Mouse (Mus musculus) heart, embryonic 12.5 days (tissue): ENCODE data around the gene Anxa11. TPM values are rescaled to one million over a fixed set of nuclear protein-coding genes. Genes with fewer than 3 reads are reported as not detected.
"Not testable (repeated sequence)": the region's sequence is repeated elsewhere in the genome, so short reads cannot be mapped to it uniquely, and the experiment has no call there.

Experiments
- ATAC-seq: fragments of 200-750 bp; cut with Nextera tagmentation; 2 replicates; pipeline ENCODE4 v1.8.0; 2017; ENCODE audit warnings: moderate TSS enrichment, moderate library complexity; ENCODE audit not compliant: insufficient number of reproducible peaks, low FRiP score
- H3K27ac ChIP-seq: fragments of 300-500 bp; sonication (generic); 2 replicates; pipeline ENCODE4 v1.5.1; 2016; ENCODE audit warnings: mild to moderate bottlenecking, moderate library complexity; ENCODE audit not compliant: poor library complexity, severe bottlenecking
- H3K27me3 ChIP-seq: fragments of 300-500 bp; sonication (generic); replicated peaks from 2 replicates; pipeline ENCODE4 v1.6.1; 2016; ENCODE audit warnings: mild to moderate bottlenecking, moderate library complexity
- H3K36me3 ChIP-seq: fragments of 300-500 bp; sonication (generic); 2 replicates; pipeline ENCODE4 v1.6.1; 2016; ENCODE audit warnings: mild to moderate bottlenecking, moderate library complexity
- H3K4me1 ChIP-seq: fragments of 300-500 bp; sonication (generic); replicated peaks from 2 replicates; pipeline ENCODE4 v1.6.1; 2016; ENCODE audit warnings: mild to moderate bottlenecking
- H3K4me2 ChIP-seq: fragments of 300-500 bp; sonication (generic); 2 replicates; pipeline ENCODE4 v1.6.1; 2016; ENCODE audit warnings: mild to moderate bottlenecking, moderate library complexity
- H3K4me3 ChIP-seq: fragments of 300-500 bp; sonication (generic); 2 replicates; pipeline ENCODE4 v1.5.1; 2016; ENCODE audit warnings: mild to moderate bottlenecking
- H3K9ac ChIP-seq: fragments of 300-500 bp; sonication (generic); 2 replicates; pipeline ENCODE4 v1.6.1; 2016; ENCODE audit warnings: mild to moderate bottlenecking, moderate library complexity
- H3K9me3 ChIP-seq: fragments of 300-500 bp; sonication (generic); replicated peaks from 2 replicates; pipeline ENCODE4 v1.6.1; 2016; ENCODE audit warnings: mild to moderate bottlenecking, moderate library complexity
- WGBS: fragments of 180-500 bp; shearing (Covaris S2); methylation state at CpG from one replicate; pipeline ENCODE4 v1.1.7; 2016; 5-methylcytosine and 5-hydroxymethylcytosine counted together
- polyA plus RNA-seq: library from polyadenylated mRNA; unstranded; fragments of >200 nt; fragmentation: Nextera tagmentation; extraction: Ambion mirVana; gene quantifications from 2 replicates; pipeline ENCODE4 v1.2.1, GENCODE M21; 2016

Anxa11 gene
- 23.5 and 24.1 TPM in 2 replicates for polyA plus RNA-seq

DNA sequence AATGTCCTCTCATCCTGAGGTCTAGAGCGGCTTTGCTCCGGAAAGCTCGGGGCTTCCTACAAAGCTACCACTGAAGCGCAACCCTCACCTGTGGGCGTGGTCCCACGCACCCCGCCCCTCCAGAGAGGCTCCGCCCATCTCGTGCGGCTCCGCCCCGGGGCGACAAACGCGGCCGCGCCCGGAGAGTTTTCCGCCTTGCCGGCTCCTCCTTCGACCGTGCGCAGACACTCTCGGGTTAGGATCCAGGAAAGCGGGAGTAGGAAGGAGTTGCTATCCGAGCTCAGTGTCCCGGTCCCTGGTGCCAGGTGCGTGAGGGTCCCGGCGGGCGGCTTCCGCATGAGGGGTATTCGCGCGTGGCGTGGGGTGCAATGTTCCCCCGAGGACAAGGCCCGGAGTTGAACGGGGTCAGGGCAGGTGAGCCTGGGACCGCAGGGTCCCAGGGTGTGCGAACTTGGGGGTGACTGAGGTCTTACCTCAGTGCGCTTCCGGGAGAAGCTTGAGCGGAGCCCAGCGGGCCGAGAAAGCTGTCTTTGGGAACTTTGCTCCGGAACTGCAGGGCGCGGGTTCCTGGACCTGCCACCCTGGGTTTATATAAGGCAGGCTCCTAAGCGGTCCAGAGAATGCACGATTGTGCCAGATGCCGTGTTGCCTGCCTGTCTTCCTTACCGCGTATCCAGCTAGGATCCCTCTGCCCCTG lies at the start of gene Anxa11:
Gene Anxa11, plus strand, starts transcription at position 166 of the 697 bp plus-strand sequence.
- peak; percentile 91 for ATAC-seq
- WGBS = under 1% methylated on average over 54 of the region's 54 CpGs

GRCm38 (mm10) chr14:25794331-25794730 lies 47.6 kb upstream of the Anxa11 start:
- Histone ChIP-seq H3K9me3 (0 out of 2 replicates have a peak, but pooled peaks cover 3% of the 10 kb centered on the region), H3K27me3 (no peaks in the 10 kb centered on the region), H3K4me3 (no peak overlapping the region), H3K27ac (no peak overlapping the region), H3K36me3 (no peaks in the 10 kb centered on the region), H3K4me2 (no peak overlapping the region), H3K4me1 (peaks cover 3% of the 10 kb centered on the region), H3K9ac (no peak overlapping the region)
- 88% methylated on average over 2 of the region's 2 CpGs for WGBS
- no peak for ATAC-seq

More for the DNA sequence above, at the start of gene Anxa11:
- Histone ChIP-seq H3K27me3 (0 out of 2 replicates have a peak, but pooled peaks cover 8% of the 10 kb centered on the region), H3K36me3 (no peaks in the 10 kb centered on the region), H3K4me2 (peak within 1 kb of the TSS; percentile 87), H3K27ac (no peak within 1 kb of the TSS), H3K4me3 (peak within 1 kb of the TSS; percentile 73), H3K9me3 (no peaks in the 10 kb centered on the region), H3K9ac (peak within 1 kb of the TSS; percentile 79), H3K4me1 (peaks cover 9% of the 10 kb centered on the region)

DNA sequence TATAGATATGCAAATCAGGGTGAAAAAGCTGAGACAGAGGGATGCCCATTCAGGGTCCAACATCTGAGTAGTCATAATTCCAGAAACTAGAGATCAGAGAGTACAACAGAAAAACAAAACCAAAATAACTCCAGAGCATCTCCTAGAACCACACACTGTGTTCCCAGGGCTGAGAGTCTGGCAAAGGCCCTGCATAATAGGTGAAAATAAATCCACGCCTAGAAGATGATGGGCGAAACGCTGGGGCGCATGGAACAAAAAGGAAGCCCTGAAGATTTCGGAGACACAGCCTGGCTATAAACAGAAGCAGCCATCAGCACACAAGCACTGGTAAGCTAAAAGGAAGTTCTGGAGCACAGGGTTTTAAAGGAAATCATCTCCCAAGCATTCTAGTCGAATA lies 46.9 kb upstream of the Anxa11 start:
- no peak overlapping the region for H3K4me2 ChIP-seq
- 73% methylated on average over 6 of the region's 6 CpGs for WGBS
- H3K4me3 ChIP-seq = no peak overlapping the region
- no peak overlapping the region for H3K9ac ChIP-seq
- H3K9me3 ChIP-seq = 0 out of 2 replicates have a peak, but pooled peaks cover 3% of the 10 kb centered on the region
- peaks cover 3% of the 10 kb centered on the region for H3K4me1 ChIP-seq
- no peaks in the 10 kb centered on the region for H3K27me3 ChIP-seq
- no peak overlapping the region for H3K27ac ChIP-seq
- H3K36me3 ChIP-seq = no peaks in the 10 kb centered on the region
- ATAC-seq = no peak

DNA sequence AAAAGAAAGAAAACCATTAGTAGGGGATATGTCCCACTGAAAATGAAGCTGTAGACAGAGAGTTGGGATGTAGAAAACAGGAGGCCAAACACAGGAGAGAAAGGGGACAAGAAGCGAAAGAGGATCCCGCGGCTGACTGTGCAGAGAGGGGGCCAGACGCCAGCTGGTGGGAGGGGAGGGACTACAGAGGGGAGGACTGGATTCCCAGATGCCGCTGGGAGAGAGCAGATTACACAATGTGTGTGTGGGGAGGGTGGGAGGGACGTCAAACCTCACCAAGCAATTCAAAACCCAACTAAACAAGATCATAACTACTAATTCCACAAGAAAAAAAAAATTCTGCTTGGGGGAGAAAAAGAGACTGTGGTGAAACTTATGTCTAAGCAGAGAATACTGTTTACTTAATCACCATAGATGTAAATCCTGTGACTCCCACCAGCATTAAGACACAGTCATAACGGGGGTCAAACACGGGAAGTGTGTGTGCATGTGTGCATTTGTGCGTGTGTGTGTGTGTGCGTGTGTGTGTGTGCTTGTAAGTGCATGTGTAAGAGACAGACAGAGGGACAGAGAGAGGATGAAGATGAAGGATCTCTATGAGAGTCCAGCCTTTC lies 46.3 kb upstream of the Anxa11 start:
- H3K4me2 ChIP-seq = peak overlapping the region; percentile 33
- no peak overlapping the region for H3K27ac ChIP-seq
- no peaks in the 10 kb centered on the region for H3K36me3 ChIP-seq
- H3K27me3 ChIP-seq = no peaks in the 10 kb centered on the region
- WGBS = 30% methylated on average over 10 of the region's 10 CpGs
- peak; percentile 77 for ATAC-seq
- peaks cover 7% of the 10 kb centered on the region for H3K4me1 ChIP-seq
- H3K4me3 ChIP-seq = no peak overlapping the region
- no peak overlapping the region for H3K9ac ChIP-seq
- H3K9me3 ChIP-seq = 0 out of 2 replicates have a peak, but pooled peaks cover 3% of the 10 kb centered on the region

- ATAC-seq = no peak
- 63% methylated on average over 7 of the region's 7 CpGs for WGBS
- Histone ChIP-seq H3K4me2 (no peak overlapping the region), H3K9ac (no peak overlapping the region), H3K9me3 (0 out of 2 replicates have a peak, but pooled peaks cover 3% of the 10 kb centered on the region), H3K27ac (no peak overlapping the region), H3K27me3 (no peaks in the 10 kb centered on the region), H3K4me3 (no peak overlapping the region), H3K4me1 (peaks cover 8% of the 10 kb centered on the region), H3K36me3 (no peaks in the 10 kb centered on the region)
These were observed 45.3 kb upstream of the Anxa11 start for GRCm38 (mm10) chr14:25796619-25797018.

GRCm38 (mm10) chr14:25800166-25800960 lies 41.6 kb upstream of the Anxa11 start:
- Histone ChIP-seq H3K4me3 (no peak overlapping the region), H3K27ac (no peak overlapping the region), H3K4me1 (peaks cover 15% of the 10 kb centered on the region), H3K4me2 (peak overlapping the region; percentile 27; the same call in 1 of the 2 replicates), H3K9me3 (no peaks in the 10 kb centered on the region), H3K27me3 (no peaks in the 10 kb centered on the region), H3K36me3 (no peaks in the 10 kb centered on the region), H3K9ac (0 out of 2 replicates have a peak overlapping the region, but pooled peaks have one; percentile 20)
- WGBS = 11% methylated on average over 19 of the region's 19 CpGs
- ATAC-seq = peak; percentile 46; the same call in 1 of the 2 replicates

- Histone ChIP-seq H3K4me1 (peaks cover 16% of the 10 kb centered on the region), H3K9ac (no peak overlapping the region), H3K36me3 (no peaks in the 10 kb centered on the region), H3K4me2 (no peak overlapping the region), H3K27ac (no peak overlapping the region), H3K4me3 (no peak overlapping the region), H3K27me3 (no peaks in the 10 kb centered on the region), H3K9me3 (no peaks in the 10 kb centered on the region)
- no peak for ATAC-seq
These were observed 39.4 kb upstream of the Anxa11 start for GRCm38 (mm10) chr14:25802511-25802910.

DNA sequence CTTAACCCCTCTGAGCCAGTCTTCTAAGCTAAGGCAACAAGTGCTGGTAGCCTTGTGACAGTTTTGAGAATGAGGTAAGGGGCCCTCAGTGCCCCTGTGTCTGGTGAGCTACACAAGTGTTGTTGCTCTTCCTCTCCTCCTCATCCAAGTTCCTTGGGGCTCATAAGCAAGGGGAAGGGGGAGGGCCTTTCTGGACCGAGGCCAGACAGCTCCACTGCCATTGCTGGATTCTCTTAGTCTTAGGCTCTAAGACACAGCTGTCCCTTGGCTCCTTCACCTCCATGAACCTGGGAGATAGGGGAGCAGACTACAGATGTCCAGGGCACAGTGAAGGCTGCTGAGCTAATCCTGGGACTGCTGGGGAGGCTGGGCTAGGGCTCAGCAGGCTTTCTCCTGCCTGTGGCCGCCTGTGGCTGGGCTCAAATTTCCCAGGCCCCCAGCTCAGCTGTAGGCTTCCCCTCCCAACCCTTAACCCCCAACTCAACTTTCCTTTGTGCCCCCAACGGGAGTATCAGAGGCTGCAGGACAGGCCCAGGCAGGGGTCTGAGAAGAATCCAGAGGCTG lies 38.6 kb upstream of the Anxa11 start:
- H3K9ac ChIP-seq = no peak overlapping the region
- 36% methylated on average over 3 of the region's 3 CpGs for WGBS
- ATAC-seq = no peak
- H3K36me3 ChIP-seq = no peaks in the 10 kb centered on the region
- H3K27me3 ChIP-seq = no peaks in the 10 kb centered on the region
- peaks cover 16% of the 10 kb centered on the region for H3K4me1 ChIP-seq
- H3K4me3 ChIP-seq = no peak overlapping the region
- no peaks in the 10 kb centered on the region for H3K9me3 ChIP-seq
- no peak overlapping the region for H3K4me2 ChIP-seq
- H3K27ac ChIP-seq = no peak overlapping the region

GRCm38 (mm10) chr14:25805871-25806270 lies 36.1 kb upstream of the Anxa11 start:
- Histone ChIP-seq H3K27me3 (no peaks in the 10 kb centered on the region), H3K9me3 (no peaks in the 10 kb centered on the region), H3K4me3 (no peak overlapping the region), H3K27ac (no peak overlapping the region), H3K4me2 (no peak overlapping the region), H3K9ac (no peak overlapping the region), H3K36me3 (no peaks in the 10 kb centered on the region), H3K4me1 (peaks cover 11% of the 10 kb centered on the region)
- WGBS = 75% methylated on average over 7 of the region's 7 CpGs
- ATAC-seq = no peak

DNA sequence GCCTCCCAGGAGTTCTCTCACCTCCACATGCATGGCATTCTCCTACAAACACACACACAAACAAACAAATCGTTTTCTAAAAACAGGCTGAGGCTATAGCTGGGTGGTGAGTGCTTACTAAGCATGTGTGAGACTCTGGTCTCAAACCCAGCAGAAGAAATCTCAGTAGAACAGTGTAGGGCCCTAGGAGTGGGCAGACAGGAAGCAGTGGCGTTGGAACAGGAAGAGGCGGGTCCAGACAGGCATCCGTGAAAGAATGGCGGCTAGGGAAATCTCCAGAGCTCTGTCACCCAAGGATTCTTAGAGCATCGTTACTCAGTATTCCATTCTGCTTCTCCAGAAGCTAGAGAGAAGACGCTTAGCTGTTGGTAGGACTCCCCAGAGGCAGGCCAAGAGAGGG lies 35.4 kb upstream of the Anxa11 start:
- Histone ChIP-seq H3K4me2 (no peak overlapping the region), H3K4me3 (no peak overlapping the region), H3K9me3 (no peaks in the 10 kb centered on the region), H3K27ac (no peak overlapping the region), H3K9ac (no peak overlapping the region), H3K36me3 (no peaks in the 10 kb centered on the region), H3K4me1 (peaks cover 11% of the 10 kb centered on the region), H3K27me3 (no peaks in the 10 kb centered on the region)
- no peak for ATAC-seq
- WGBS = 73% methylated on average over 7 of the region's 7 CpGs

- H3K36me3 ChIP-seq = not testable (repeated sequence)
These were observed 30.9 kb upstream of the Anxa11 start for GRCm38 (mm10) chr14:25811026-25811425.

More at GRCm38 (mm10) chr14:25811026-25811425, 30.9 kb upstream of the Anxa11 start:
- not testable (repeated sequence) for H3K27me3 ChIP-seq, H3K4me2 ChIP-seq, H3K4me1 ChIP-seq, H3K9ac ChIP-seq, H3K27ac ChIP-seq, H3K9me3 ChIP-seq, H3K4me3 ChIP-seq, ATAC-seq
- WGBS = 63% methylated on average over 1 of the region's 1 CpGs
